ENCODE assay signal across 13 mouse cellular contexts in the genomic region with DNA sequence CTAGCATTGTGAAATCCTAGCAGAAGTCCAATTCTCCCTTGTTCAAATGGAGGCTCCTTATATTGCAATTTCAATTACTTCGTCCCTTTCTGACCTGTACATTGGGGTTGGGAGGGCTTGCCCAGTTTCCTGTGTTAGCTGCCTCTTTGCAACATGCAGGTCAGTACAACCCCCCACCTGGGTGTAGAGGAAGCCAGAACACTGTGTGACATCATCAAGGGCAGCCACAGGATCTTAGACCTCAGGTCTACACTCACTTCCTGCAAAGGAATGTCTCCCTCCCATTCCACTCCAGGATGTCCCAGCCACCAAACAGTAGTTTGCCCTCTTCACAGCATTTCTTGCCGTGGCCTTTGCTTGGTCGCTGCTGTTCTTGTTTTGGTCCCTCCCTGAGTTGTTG. TPM values are rescaled to one million over a fixed set of nuclear protein-coding genes. Genes with fewer than 3 reads are reported as not detected.
"Had no signal": no experiment of that assay in that cellular context is flagged by ENCODE, and none has a peak within 500 bp of the region (broad histone marks: within the 10 kb centered on the region; RNA-seq: fewer than 3 reads in every experiment).

No protein-coding gene starts in this region.

- H3K27me3 ChIP-seq: intestine, embryonic 15.5 days had no signal

- DNase-seq: kidney, adult 18-20 months; kidney, postnatal 10 days; liver; liver, embryonic 13.5 days; liver, postnatal 0 days; right cerebral cortex, adult 18-20 months; right cerebral cortex, postnatal 25 days had no signal

- H3K36me3 ChIP-seq: intestine, embryonic 15.5 days; limb, embryonic 12.5 days; liver, embryonic 13.5 days; lung, embryonic 15.5 days; midbrain, embryonic 12.5 days had no signal

- H3K27ac ChIP-seq: intestine, embryonic 15.5 days; limb, embryonic 12.5 days; liver, embryonic 13.5 days; lung, embryonic 15.5 days; midbrain, embryonic 12.5 days had no signal

- H3K4me1 ChIP-seq: intestine, embryonic 15.5 days had no signal

- H3K9me3 ChIP-seq: intestine, embryonic 15.5 days; limb, embryonic 12.5 days; liver, embryonic 13.5 days; lung, embryonic 15.5 days; midbrain, embryonic 12.5 days had no signal

- H3K4me3 ChIP-seq: intestine, embryonic 15.5 days; limb, embryonic 12.5 days; liver, embryonic 13.5 days; lung, embryonic 15.5 days; midbrain, embryonic 12.5 days had no signal

- ATAC-seq: intestine, embryonic 15.5 days; liver, postnatal 0 days; midbrain, embryonic 16.5 days had no signal

RNA-seq across cellular contexts. Expression of a gene that starts 19.9 kb away (rescaled TPM):
- polyA plus RNA-seq: intestine, embryonic 15.5 days; limb, embryonic 12.5 days; liver, embryonic 13.5 days; liver, postnatal 0 days; lung, embryonic 15.5 days; small intestine, adult 2 months had no signal

RNA-seq across cellular contexts. Expression of a gene that starts 54.8 kb away (rescaled TPM):
- polyA plus RNA-seq: liver, postnatal 0 days had no signal
